Mouse (Mus musculus): Measurements from ENCODE around the gene Pxylp1. TPM values are rescaled to one million over a fixed set of nuclear protein-coding genes. Genes with fewer than 3 reads are reported as not detected.

Pxylp1 gene
- polyA plus RNA-seq, 1 experiment from 2014 or later, result 1.9 TPM

GRCm38 (mm10) chr9:96785187-96785586 is 107.3 kb downstream of the Pxylp1 start:
- WGBS (ENCODE audit: insufficient replicate concordance), result 13% methylated on average over 3 of the region's 3 CpGs
- no peaks in the 10 kb centered on the region for H3K36me3 ChIP-seq
- no peak overlapping the region for H3K4me2 ChIP-seq
- DNase-seq (no peak), ATAC-seq (ENCODE audit: low read depth) (no peak)
- no peaks in the 10 kb centered on the region for H3K27me3 ChIP-seq
- H3K9me3 ChIP-seq (replicated peaks), result no peaks in the 10 kb centered on the region
- H3K27ac ChIP-seq, result no peak overlapping the region
- H3K4me1 ChIP-seq (replicated peaks), result peaks cover 16% of the 10 kb centered on the region
- H3K9ac ChIP-seq, result no peak overlapping the region
- H3K4me3 ChIP-seq (replicated peaks), result no peak overlapping the region

GRCm38 (mm10) chr9:96783667-96784066 is 108.8 kb downstream of the Pxylp1 start:
- H3K9me3 ChIP-seq (replicated peaks), result no peaks in the 10 kb centered on the region
- ATAC-seq (ENCODE audit: low read depth), result no peak
- WGBS (ENCODE audit: insufficient replicate concordance), result 60% methylated on average over 9 of the region's 9 CpGs
- H3K36me3 ChIP-seq, result no peaks in the 10 kb centered on the region
- no peak overlapping the region for H3K9ac ChIP-seq
- H3K27ac ChIP-seq, result no peak overlapping the region
- no peak for DNase-seq
- no peak overlapping the region for H3K4me2 ChIP-seq
- H3K4me1 ChIP-seq (replicated peaks), result peaks cover 16% of the 10 kb centered on the region
- H3K4me3 ChIP-seq (replicated peaks), result no peak overlapping the region
- no peaks in the 10 kb centered on the region for H3K27me3 ChIP-seq

GRCm38 (mm10) chr9:96783258-96783657 is 109.2 kb downstream of the Pxylp1 start:
- H3K9me3 ChIP-seq (replicated peaks), result no peaks in the 10 kb centered on the region
- H3K27me3 ChIP-seq, result no peaks in the 10 kb centered on the region
- DNase-seq (no peak), ATAC-seq (ENCODE audit: low read depth) (no peak)
- H3K4me1 ChIP-seq (replicated peaks), result peaks cover 16% of the 10 kb centered on the region
- H3K36me3 ChIP-seq, result no peaks in the 10 kb centered on the region
- H3K4me3 ChIP-seq (replicated peaks), result no peak overlapping the region
- no peak overlapping the region for H3K9ac ChIP-seq
- WGBS (ENCODE audit: insufficient replicate concordance), result 48% methylated on average over 5 of the region's 5 CpGs
- H3K27ac ChIP-seq, result no peak overlapping the region
- no peak overlapping the region for H3K4me2 ChIP-seq

GRCm38 (mm10) chr9:96782062-96782461 is 110.4 kb downstream of the Pxylp1 start:
- no peak for ATAC-seq (ENCODE audit: low read depth)
- no peak overlapping the region for H3K9ac ChIP-seq
- H3K4me2 ChIP-seq, result no peak overlapping the region
- no peak overlapping the region for H3K27ac ChIP-seq
- H3K4me1 ChIP-seq (replicated peaks), result peaks cover 9% of the 10 kb centered on the region; the same call in 1 of the 2 replicates
- H3K27me3 ChIP-seq, result no peaks in the 10 kb centered on the region
- no peak overlapping the region for H3K4me3 ChIP-seq (replicated peaks)
- no peak for DNase-seq
- WGBS (ENCODE audit: insufficient replicate concordance), result 71% methylated on average over 8 of the region's 8 CpGs
- H3K9me3 ChIP-seq (replicated peaks), result no peaks in the 10 kb centered on the region
- no peaks in the 10 kb centered on the region for H3K36me3 ChIP-seq

Other genes starting within 250 kb of the Pxylp1 start
- 5.8 and 7.2 TPM in 2 replicates for gene Zbtb38, start 139.8 kb downstream of the Pxylp1 start, polyA plus RNA-seq (2015; fragmentation: Nextera tagmentation; extraction: Ambion mirVana)
- 1.00 and 1.1 TPM in 2 replicates for gene Spsb4, start 126.2 kb upstream of the Pxylp1 start, polyA plus RNA-seq (2015; fragmentation: Nextera tagmentation; extraction: Ambion mirVana)
- gene Slc25a36, start 218.5 kb upstream of the Pxylp1 start, polyA plus RNA-seq (2015; fragmentation: Nextera tagmentation; extraction: Ambion mirVana), result 10.1 and 11.6 TPM in 2 replicates